In the genomic region with DNA sequence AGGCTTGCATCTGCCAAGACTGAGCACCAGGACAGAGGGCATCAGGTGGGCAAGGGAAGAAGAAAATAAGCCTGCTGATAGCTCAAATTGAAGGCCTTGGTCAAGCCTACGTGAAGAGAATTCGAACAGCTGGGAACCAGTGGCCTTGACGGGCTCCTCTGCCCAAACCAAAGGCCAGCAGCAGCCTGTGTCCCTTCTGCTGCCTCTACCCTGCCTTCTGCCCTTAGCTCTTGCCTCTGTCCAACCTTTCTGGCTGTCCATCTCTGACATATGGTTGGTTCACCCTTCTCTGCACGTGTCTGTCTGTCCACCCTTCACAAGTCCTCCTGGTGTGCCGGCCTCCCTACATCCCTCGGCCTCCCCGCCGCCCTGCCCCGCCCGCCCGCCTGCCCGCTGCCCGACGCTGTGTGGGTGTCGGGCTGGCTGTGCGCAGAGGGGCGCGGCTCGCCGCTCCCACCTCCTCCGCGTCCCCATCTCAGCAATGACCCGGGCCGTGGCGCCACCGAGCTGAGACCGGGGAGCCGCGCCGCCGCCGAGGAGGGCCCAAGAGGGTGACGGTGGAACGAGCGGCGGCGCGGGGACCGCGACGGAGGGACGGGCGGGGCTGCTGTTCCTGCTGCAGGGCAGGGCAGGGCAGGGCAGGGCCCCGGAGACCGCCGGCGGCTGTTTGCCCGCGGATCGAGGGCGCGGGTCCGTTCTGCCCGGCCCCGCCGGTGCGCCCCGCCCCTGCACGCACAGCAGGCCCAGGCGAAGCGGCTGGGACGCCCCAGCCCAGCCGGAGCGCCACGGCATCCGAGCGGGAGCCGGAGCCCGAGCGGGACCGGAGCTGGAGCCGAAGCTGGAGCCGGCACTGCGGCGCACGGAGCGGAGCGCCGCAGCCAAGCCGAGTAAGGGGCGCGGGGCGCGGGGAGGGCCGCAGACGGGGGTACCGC, we compare ENCODE assay signal across 8 mouse cellular contexts. TPM values are rescaled to one million over a fixed set of nuclear protein-coding genes. Genes with fewer than 3 reads are reported as not detected.
DNase-seq lines count a peak whose midpoint lies in the region; ATAC-seq and TF ChIP-seq lines count a peak whose summit lies in the region.

Gene Bean1 (plus strand): TSS at position 325 of the 932 bp plus-strand sequence.

- under 1% methylated on average over 66 of the region's 87 CpGs for WGBS in hindbrain, embryonic 13.5 days
- 2% methylated on average over 31 of the region's 87 CpGs for WGBS in limb, embryonic 14.5 days
- under 1% methylated on average over 87 of the region's 87 CpGs for WGBS in midbrain, embryonic 14.5 days

- H3K27me3 ChIP-seq in hindbrain, embryonic 13.5 days: peaks cover 41% of the 10 kb centered on the region
- peaks cover 50% of the 10 kb centered on the region for H3K27me3 ChIP-seq in limb, embryonic 14.5 days (ENCODE audit: control insufficient read depth, insufficient read depth, low read length)
- H3K27me3 ChIP-seq in midbrain, embryonic 14.5 days (ENCODE audit: control insufficient read depth, insufficient read depth, low read length): peaks cover 18% of the 10 kb centered on the region

- H3K4me1 ChIP-seq in hindbrain, embryonic 13.5 days (replicated peaks): peaks cover 18% of the 10 kb centered on the region
- H3K4me1 ChIP-seq in limb, embryonic 14.5 days (ENCODE audit: control insufficient read depth, insufficient read depth, low read length): no peaks in the 10 kb centered on the region
- peaks cover 14% of the 10 kb centered on the region for H3K4me1 ChIP-seq in midbrain, embryonic 14.5 days (ENCODE audit: control insufficient read depth, insufficient read depth, low read length)

- no peaks in the 10 kb centered on the region for H3K9me3 ChIP-seq in hindbrain, embryonic 13.5 days
- H3K9me3 ChIP-seq in limb, embryonic 14.5 days (ENCODE audit: control insufficient read depth, low read length): no peaks in the 10 kb centered on the region
- no peaks in the 10 kb centered on the region for H3K9me3 ChIP-seq in midbrain, embryonic 14.5 days (ENCODE audit: control insufficient read depth, low read length)

- intact Hi-C loops in gastrocnemius, adult 2 months (cut with DNase I): no loop called here

- H3K4me3 ChIP-seq in gastrocnemius, adult 2 months: peak within 1 kb of the TSS; percentile 73
- H3K4me3 ChIP-seq in hindbrain, embryonic 13.5 days: peak within 1 kb of the TSS; percentile 70
- H3K4me3 ChIP-seq in limb, embryonic 14.5 days (replicated peaks; ENCODE audit: low read length): peak within 1 kb of the TSS; percentile 65
- peak within 1 kb of the TSS; percentile 68 for H3K4me3 ChIP-seq in midbrain, embryonic 14.5 days (replicated peaks; ENCODE audit: low read depth, low read length)

- ATAC-seq in hindbrain, embryonic 13.5 days (ENCODE audit: low FRiP score): peak; percentile 89
- peak; percentile 79 for ATAC-seq in limb, embryonic 14.5 days (ENCODE audit: low FRiP score, low read depth)
- ATAC-seq in midbrain, embryonic 14.5 days (ENCODE audit: low FRiP score, low TSS enrichment): peak; percentile 83

- peak within 1 kb of the TSS; percentile 61 for H3K27ac ChIP-seq in gastrocnemius, adult 2 months
- H3K27ac ChIP-seq in hindbrain, embryonic 13.5 days: peak within 1 kb of the TSS; percentile 78
- H3K27ac ChIP-seq in limb, embryonic 14.5 days (replicated peaks; ENCODE audit: low read depth, low read length): no peak within 1 kb of the TSS
- H3K27ac ChIP-seq in midbrain, embryonic 14.5 days (replicated peaks; ENCODE audit: low read depth, low read length): peak within 1 kb of the TSS; percentile 57

- H3K9ac ChIP-seq in hindbrain, embryonic 13.5 days: peak within 1 kb of the TSS; percentile 87
- H3K9ac ChIP-seq in limb, embryonic 14.5 days (ENCODE audit: low read depth, low read length, severe bottlenecking): peak within 1 kb of the TSS; percentile 77
- peak within 1 kb of the TSS; percentile 86 for H3K9ac ChIP-seq in midbrain, embryonic 14.5 days (replicated peaks; ENCODE audit: low read length)

- peak; percentile 38; the same call in 1 of the 2 replicates for TF ChIP-seq POLR2A in brain, embryonic 14.5 days (IDR thresholded peaks at IDR 0.05; ENCODE audit: borderline replicate concordance, extremely low read depth, insufficient read depth, insufficient read length, poor library complexity, severe bottlenecking)
- TF ChIP-seq POLR2A in limb, embryonic 14.5 days (IDR thresholded peaks at IDR 0.05; ENCODE audit: borderline replicate concordance, extremely low read depth, insufficient read depth, insufficient read length): no peak

- H3K4me2 ChIP-seq in hindbrain, embryonic 13.5 days: peak within 1 kb of the TSS; percentile 85
- H3K4me2 ChIP-seq in limb, embryonic 14.5 days (replicated peaks; ENCODE audit: low read depth, low read length, severe bottlenecking): peak within 1 kb of the TSS; percentile 96
- H3K4me2 ChIP-seq in midbrain, embryonic 14.5 days (ENCODE audit: low read length): peak within 1 kb of the TSS; percentile 93

- peak; percentile 15 for DNase-seq in gastrocnemius, adult 18-20 months (ENCODE audit: low spot score)
- no peak for DNase-seq in gastrocnemius, adult 8-10 months (ENCODE audit: low spot score in 2 of 2)
- DNase-seq in brain, embryonic 14.5 days (ENCODE audit: low read depth): peak; percentile 60
- peak; percentile 72 for DNase-seq in gastrocnemius, adult 2 months
- no peak for DNase-seq in limb, embryonic 14.5 days (ENCODE audit: low spot score)
- peak; percentile 77 for DNase-seq in midbrain, embryonic 14.5 days
- peak; percentile 40 for DNase-seq in urinary bladder, adult 2 months (ENCODE audit: low spot score)

- TF ChIP-seq CTCF in brain, embryonic 14.5 days (IDR thresholded peaks at IDR 0.05; ENCODE audit: borderline replicate concordance, extremely low read depth, insufficient read depth, insufficient read length): no peak
- TF ChIP-seq CTCF in gastrocnemius, adult 2 months (IDR thresholded peaks at IDR 0.05): no peak

- H3K36me3 ChIP-seq in hindbrain, embryonic 13.5 days: no peaks in the 10 kb centered on the region
- H3K36me3 ChIP-seq in limb, embryonic 14.5 days (ENCODE audit: control insufficient read depth, insufficient read depth, low read length): no peaks in the 10 kb centered on the region
- H3K36me3 ChIP-seq in midbrain, embryonic 14.5 days (ENCODE audit: control insufficient read depth, insufficient read depth, low read length): no peaks in the 10 kb centered on the region

RNA-seq across cellular contexts. Expression of gene Bean1, which starts in this region (rescaled TPM):
- total RNA-seq in gastrocnemius, adult 18-20 months (2021): under 1 TPM; 0.25 to 0.59 TPM
- under 1 TPM in 1 of 4 experiments, not detected in 3; 0.56 TPM for total RNA-seq in gastrocnemius, adult 8-10 months (2022)
- polyA plus RNA-seq in brain, embryonic 14.5 days (2012; rRNA removed): 12.3 and 16.9 TPM in 2 replicates
- total RNA-seq in gastrocnemius, adult 2 months (2021): under 1 TPM; 0.08 to 0.39 TPM
- 3.3 and 4.4 TPM in 2 replicates for polyA plus RNA-seq in hindbrain, embryonic 13.5 days (2015; fragmentation: Nextera tagmentation; extraction: Ambion mirVana)
- 4.5 and 6.5 TPM in 2 replicates for polyA plus RNA-seq in limb, embryonic 14.5 days (2012; rRNA removed)
- 1.7 and 1.8 TPM in 2 replicates for polyA plus RNA-seq in limb, embryonic 14.5 days (2014; fragmentation: Nextera tagmentation; extraction: Ambion mirVana)
- 6.3 and 8.3 TPM in 2 replicates for polyA plus RNA-seq in midbrain, embryonic 14.5 days (2014; fragmentation: Nextera tagmentation; extraction: Ambion mirVana)
- polyA plus RNA-seq in urinary bladder, adult 2 months (2012; rRNA removed): 10.9 and 12.0 TPM in 2 replicates

Comparison
In these comparisons a context has a peak if more than half of its experiments do, and no peak if none do; other contexts are left out.
1. Peak in DNase-seq in gastrocnemius, adult 18-20 months; RNA of the gene not detected or under 1 TPM.
2. Peak in DNase-seq, H3K4me3 ChIP-seq and H3K27ac ChIP-seq in gastrocnemius, adult 2 months; RNA of the gene not detected or under 1 TPM.
3. DNase-seq: peak in brain, embryonic 14.5 days (single experiment), midbrain, embryonic 14.5 days (single experiment) and urinary bladder, adult 2 months (single experiment); none in gastrocnemius, adult 8-10 months (0 of 2) and limb, embryonic 14.5 days (single experiment).
4. Peak in every context shown above with its lines, with median percentiles within 50 percentile points of each other: H3K4me3 ChIP-seq, ATAC-seq, H3K4me2 ChIP-seq and H3K9ac ChIP-seq.